Mouse (Mus musculus): ENCODE results near the gene Rtp4.

Gene Rtp4

DNA sequence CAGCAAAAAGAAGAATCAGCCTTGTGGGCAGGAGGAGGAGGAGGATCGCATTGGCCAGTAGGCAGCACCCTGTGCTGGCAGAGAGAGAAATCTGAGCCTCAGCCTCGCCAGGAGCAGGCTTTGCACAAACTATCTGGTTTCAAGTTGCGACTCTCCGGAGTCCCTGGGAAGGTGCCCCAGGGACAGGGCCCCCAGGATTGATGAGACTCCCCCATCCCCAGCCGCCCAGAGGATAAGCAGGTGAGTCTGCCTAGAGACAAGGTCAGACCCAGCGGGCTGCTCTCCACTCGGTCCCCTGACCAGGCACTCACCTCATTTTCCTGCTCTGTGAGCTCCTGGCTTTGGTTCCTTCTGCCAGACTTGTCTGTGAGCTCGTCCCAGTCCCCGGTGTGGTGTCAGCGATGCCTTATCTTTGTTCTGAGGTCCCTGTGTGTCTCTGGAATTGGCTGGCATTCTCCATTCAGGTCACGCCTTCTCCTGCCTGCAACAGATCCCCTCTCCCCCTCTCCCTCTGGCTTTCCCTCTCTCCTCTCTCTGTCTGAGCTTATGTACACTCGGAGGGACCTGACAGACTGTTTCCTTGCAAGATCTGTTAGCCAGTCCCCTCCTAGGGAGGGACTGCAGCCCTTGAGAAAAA lies at the start of gene Rtp4, which contains the start of gene Masp1:
Rtp4 (plus strand) TSS at position 57 of the 637 bp plus-strand sequence.
Masp1 (minus strand) TSS at position 581 of the 637 bp plus-strand sequence.
- DNase-seq (ENCODE audit: low read depth) = no peak

DNA sequence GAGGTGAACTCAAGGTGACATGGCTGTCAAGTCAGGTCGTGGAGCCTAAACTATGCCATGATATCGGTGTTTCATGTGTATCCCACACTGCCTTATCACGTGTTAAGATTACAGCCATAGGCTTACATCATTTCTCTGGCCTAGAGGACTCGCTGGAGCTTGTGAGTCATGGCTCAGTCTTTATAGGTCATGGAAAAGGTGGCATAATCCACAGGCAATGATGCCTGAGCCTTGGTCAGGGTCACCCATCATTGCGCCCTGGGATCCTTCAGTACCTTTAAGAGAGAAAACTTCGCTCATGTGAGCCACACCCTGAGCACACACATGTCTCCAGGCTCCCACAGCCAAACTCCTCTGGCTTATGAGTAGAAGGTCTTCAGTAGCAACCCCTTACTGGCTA lies 48.5 kb upstream of the Rtp4 start:
- DNase-seq (ENCODE audit: low read depth) = no peak

DNA sequence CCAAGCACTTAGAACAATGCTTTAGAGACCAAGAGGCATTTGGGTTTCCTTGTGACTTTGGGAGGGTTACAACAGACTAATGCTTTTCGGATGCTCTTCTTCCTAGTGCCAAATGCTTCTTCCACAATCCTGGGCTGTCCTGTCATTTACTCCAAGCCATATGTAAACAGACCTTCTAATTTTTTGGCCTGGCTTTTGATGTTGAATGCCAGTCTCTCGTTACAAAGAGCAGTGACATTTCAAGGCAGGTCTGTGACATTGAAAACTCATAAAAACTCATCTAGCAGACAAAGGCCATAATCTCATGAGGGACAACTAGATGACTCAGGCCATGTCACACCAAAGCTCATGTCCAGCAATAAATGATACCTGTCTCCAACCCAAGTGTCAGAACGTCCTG lies 48.0 kb upstream of the Rtp4 start:
- DNase-seq (ENCODE audit: low read depth) = no peak

DNA sequence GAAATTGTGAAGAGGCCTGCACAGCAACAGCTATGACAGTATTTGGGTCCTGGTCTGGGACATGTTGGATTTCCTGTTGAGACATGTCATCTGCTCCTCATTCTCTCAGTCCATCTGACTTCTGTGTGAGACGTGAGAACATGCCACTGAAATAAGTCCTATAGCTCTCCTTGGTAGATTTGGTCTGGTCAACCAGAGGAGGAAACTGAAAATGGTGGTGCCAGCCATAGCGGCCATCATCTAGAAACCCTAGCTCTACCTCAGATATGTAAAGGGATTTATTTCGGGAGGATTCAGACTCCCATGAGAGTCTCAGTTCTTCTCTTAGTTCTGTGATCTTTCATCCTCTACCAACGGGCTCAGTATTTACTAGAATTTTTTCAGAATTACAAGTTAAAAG lies 44.4 kb upstream of the Rtp4 start:
- DNase-seq (ENCODE audit: low read depth) = no peak

DNA sequence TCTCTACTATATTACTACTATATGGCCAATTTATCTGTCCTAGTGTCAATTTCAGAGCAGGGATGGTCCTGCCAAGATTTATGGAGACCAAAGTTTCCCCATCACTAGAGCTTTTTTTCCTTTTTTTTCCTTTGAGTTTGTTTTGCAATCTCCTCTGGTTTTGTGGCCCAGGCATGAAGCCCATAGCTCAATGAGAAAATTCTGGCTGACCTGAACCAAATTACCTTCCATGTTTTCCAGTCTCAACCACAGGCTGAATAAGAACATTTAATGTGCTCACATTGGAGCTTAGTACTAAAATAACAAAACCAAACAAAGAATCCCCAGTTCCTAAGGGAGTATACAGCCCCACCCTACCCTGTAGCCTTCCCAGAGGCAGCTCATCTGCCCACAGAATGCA lies 43.5 kb upstream of the Rtp4 start:
- no peak for DNase-seq (ENCODE audit: low read depth)

DNA sequence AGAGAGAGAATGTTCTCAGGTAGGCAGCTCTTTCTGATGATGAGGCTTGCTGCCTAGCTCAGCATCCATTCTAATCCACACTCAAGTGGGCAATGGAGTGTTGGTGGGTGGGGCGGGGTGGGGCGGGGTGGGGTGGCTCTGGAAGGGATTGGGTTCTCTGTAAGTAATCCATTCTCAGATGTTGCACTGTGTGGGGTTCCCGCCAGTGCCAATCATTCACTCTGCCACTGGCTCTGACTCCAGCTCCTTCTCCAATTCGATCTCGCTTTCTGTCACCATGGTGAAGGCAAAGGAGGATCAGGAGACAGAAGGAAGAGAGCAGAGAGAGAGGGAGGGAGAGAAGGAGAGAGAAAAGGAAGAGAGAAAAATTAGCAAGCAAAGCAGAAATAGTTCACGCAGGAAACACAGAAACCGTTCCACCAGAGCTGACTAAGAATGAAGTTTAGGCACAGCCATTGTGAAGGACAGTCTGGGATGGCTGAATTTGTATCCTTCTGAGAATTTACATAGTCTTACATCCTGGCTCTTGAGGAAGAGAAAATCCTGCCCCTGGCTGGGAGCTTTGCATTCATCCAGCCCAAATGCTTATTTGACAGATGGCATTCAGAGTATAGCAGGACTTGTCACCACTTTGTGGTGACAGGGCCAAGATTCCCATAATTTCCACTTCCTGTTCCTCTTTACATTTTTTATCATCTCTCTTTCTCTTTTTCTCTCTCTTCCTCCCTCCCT lies 40.1 kb upstream of the Rtp4 start:
- no peak for DNase-seq (ENCODE audit: low read depth)

DNA sequence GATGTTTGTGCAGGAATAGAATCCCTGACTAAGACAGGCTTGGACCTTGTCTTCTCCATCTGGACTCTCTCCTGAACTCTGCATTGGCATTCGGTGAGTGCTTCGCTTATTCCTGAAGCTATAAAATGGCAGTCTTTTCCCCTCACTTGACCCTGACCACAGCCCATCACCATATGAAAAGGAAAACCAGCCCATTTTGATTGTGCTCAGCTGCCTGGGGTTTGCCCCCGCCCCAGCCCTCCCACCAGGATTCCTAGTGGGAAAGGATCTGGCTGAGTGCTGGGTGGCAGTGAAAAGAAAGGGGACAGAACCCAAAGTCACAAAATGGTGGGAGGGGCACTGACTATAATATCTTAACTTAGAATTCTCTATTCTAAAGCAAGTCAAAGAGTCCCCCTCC lies 37.9 kb upstream of the Rtp4 start:
- no peak for DNase-seq (ENCODE audit: low read depth)

DNA sequence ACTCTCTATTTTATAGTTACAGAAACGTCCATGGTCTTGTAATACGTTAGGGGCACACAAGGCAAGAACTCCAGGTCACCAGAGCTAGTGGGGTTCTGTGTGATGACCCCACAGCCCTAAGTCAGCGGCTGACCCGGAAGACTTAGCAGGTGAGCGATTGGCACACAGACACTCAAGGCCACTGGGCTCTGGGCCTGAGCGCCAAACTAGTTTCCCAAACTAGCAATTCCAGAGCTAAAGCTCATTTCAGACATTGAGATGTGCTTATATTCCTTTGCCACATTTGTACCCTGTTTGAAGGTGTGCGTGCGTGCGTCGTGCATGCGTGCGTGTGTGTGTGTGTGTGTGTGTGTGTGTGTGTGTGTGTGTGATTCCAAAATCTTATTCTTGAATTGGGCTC lies 37.2 kb upstream of the Rtp4 start:
- DNase-seq (ENCODE audit: low read depth) = no peak

DNA sequence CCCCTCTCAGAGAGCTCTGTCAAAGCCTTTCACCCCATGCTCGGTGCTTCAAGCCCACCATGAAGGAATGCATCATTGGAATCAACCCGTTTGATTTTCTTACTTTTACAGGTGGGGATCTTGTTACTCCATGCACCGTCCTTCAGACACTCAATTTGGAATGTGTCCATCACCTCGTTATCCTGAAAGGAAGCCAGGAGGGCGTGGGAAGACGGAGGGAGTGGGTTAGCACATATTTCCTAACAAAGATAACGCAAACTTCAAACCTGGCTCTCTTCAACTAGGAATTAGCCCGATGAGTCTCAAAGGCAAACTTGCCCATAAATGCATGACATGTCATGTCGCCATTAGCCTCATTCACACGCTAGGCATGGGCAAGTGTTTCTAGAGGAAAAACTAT lies 36.8 kb upstream of the Rtp4 start:
- DNase-seq (ENCODE audit: low read depth) = no peak

DNA sequence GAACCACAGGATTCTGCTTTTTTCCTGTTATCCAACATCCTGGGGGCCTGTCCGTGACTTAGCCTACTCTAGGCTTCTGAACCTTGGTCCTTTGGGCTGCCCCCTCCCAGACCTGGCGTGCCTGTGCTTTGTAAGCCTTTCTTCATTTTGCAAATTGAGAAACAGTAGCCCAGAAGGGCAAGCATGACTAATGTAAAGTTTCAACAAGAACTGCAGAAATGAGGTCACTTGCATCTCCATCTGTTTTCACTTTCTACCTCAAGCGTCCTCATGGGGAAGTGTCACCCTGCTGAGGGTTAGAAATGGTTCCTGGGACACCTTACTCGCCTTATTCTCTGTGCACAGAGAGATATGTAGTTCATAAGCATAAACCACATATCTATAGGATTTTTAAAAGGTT lies 27.3 kb upstream of the Rtp4 start:
- no peak for DNase-seq (ENCODE audit: low read depth)

DNA sequence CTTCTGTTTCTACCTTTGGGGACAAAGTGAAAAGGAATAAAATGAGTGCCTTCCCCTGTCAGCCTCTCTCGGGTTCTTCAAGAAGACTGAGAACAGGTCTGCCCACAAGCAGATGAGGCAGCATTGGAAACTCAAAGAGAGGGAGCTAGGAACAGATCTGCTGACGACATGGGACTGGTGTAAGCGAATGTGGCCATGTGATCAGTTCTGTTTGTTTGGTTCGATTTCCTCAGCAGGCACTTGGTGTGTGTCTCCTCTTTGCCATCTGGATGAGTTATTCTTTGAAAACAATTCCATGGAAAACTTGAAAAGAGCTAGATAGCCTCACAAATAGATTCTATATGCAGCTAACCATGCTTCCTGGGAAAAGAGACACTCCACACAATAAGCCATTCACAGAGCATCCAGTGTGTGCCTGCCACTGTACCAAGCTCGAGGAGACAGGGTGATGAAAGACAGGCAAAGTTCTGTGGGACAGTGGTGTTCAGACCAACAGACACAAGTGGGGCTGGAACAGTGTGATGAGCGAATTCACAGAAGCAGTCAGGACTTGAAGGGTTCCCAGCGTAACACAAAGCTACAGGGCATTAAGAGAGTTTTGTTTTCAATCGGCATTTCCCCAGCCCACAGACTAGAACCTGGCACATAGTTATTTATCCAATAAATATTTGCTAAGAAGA lies 23.7 kb upstream of the Rtp4 start:
- no peak for DNase-seq (ENCODE audit: low read depth)

DNA sequence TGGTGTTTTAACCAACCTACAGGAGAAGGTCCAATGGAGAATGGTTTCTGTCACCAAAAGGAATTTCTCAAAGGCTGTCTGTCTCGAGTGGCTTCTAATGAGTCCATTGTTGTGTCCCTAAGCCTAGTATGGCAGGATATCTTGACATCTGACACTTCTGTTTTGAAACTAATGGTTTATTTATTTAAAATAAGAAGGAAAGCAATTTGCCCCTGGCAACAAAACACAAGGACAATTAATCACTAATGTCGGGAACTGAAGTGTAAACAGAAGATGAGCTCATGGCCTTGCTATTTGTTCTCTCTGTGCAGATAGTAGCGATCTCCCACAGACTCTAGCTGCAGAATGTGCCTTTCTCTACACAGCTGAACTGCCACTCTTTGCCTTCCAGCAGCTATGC lies 22.7 kb upstream of the Rtp4 start:
- no peak for DNase-seq (ENCODE audit: low read depth)

DNA sequence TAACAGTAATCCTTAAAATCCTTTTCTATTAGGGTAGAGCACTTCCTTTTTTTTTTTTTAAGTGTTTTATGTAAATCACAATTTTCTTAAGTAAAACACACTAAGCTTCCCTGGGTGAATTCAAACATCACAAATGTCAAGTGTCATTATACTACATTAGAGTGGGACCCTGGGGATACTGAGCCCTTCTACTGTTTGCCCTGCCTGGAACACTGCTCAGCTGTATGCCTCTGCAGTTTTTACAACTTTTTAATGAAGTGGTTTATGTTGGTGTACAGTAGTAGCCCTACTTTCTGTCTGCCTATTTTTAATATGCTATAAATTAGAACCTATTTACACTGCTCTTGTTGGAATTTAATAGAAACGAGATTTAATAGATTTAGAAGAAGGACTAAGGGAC lies 22.2 kb upstream of the Rtp4 start:
- no peak for DNase-seq (ENCODE audit: low read depth)

DNA sequence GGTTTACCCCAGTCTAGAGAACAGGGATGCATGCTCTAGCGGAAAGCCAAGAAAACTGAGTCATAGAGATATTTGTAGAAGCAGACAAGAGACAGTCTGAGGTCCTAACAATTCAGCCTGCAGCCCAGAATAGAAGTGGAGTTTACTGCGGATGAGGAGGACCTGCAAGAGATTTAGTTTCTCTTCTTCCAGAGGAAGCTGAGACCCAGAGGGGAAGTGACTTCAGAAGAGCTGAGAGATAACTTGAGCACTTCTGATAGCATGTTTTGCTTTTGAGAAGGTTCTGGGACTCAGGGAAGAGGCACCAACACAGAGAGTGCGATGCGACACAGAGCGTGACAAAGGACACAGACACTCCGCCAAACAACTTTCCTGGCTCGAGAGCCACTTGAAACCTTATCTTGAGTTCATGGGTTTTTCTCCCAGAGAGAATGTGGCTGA lies 21.4 kb upstream of the Rtp4 start:
- no peak for DNase-seq (ENCODE audit: low read depth)

DNA sequence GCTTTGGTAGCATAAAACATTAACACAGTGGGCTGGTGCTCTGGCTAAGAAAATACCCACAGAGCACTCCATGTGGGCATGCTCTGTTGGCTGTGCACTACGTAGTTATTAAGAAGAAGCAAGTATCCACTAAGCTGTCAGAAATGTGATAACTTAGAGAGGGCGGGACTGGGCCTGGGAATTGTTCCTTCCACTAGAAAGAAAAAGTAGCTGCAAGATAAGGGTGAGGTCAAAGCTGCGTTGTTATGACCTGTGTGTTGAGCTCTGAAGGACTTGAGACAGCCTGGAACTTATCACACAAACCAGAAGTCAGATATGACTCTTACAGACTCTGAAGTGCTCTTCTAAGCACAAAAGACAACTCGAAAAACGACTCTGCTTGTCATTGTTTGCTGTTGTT lies 19.5 kb upstream of the Rtp4 start:
- DNase-seq (ENCODE audit: low read depth) = no peak

DNA sequence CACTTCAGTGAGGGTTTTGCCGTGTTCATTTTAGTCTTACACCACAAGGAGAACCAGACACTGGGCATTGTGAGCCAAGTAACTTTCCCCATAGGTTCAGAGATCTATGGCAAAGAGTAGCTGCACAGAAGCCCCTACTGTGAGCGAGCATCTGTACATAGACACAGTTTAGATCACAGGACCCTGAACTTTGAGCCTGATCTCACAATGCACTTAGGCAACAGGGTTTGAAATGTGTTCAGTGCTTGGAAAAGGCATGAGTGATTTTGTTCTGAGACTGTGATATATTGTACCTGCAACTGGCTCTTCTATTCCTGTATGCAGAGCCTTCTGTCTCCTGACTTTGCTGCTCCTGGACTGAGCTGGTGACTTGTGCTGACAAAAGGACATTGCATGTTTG lies 18.8 kb upstream of the Rtp4 start:
- no peak for DNase-seq (ENCODE audit: low read depth)

DNA sequence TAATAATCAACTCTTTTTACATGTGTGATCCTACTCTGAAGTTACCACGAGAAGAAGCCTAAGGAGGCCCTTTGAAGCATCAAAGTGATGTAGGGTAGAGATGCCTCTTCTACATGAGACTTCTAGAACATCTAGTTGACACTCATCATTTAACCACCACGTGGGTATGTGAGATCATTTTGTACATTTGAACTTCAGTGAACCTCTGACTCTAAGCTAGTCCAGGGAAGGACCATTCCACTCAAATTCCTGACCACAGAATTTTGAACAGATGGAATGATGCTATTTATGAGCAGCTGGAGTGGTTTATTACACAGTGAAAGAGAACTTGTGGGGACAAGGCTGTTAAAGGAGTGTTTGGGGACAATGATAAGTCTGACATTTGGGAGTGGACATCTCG lies 17.6 kb upstream of the Rtp4 start:
- DNase-seq (ENCODE audit: low read depth) = no peak

DNA sequence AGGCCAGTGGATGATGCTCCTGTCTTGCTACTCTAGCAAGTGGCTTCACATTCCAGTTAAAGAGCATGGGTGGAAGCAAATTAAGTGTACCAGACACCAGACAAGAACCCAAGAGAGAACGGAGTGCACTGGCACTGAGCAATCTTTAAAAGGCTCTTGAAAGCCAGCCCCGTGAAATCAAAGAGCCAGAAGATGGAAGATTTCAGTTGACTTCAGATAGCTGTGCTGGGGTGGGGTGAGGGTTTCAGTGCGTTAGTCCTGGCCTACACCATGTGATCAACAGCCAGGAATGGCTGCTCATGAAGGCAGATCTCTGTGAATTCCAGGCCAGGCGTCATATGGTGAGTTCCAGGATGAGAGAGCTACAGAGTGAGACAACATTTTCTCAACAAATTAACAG lies 16.7 kb upstream of the Rtp4 start:
- no peak for DNase-seq (ENCODE audit: low read depth)

DNA sequence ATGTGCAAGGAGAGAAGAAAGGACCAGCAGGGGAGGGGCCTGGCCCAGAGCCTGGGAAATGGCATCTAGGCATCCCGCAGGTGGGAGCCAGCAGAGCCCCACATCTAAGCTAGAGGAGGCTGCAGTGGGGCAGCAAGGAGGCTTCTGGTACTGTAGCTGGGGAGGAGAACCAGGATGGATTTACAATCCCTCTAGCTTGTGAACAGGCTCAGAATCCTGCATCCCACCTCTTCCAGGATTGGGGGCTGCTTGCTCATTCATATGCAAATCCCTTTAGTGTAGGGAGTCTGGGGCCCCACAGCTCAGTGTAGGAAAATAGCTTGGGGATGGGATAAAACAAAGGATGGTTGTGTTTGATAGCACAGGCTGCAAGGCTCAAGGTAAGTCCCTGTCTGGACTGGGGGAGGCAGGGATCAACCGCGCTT lies 15.8 kb upstream of the Rtp4 start:
- no peak for DNase-seq (ENCODE audit: low read depth)

DNA sequence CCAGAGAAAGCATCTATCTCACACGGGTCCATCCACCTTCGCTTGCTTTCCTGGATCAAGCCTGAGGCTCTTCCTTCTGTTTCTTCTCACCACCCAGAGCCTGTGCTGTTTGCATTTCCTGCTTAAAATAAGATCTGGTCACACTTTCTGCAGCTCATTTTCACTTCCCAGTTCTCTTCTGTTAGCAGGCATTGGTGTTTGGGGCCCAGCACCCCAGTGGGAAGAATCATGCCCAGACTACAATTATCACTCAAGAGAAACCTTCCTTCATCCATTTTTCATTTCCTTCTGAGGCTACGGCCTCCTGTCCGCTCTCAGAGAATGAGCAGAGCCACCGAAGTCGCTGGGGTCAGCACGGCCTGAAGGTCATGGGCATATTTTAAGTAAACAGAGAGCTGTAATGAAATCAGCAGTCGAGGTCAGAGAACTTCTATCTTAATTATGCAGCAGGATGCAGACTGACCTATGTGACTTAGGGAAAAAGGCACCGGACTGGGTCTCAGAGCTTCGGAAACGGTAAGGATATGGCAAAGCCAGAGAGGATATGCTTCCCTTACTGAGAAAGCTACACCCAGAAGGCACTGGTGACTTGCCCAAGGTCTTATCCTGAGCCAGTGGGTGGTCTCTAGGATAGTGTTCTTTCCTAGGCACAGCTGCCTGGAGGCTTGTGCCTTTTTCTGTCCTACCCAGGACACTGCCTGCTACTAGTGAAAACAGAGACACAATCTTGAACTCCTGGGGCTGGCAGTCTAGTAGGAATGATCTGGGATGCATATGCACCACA lies 14.0 kb upstream of the Rtp4 start:
- no peak for DNase-seq (ENCODE audit: low read depth)

DNA sequence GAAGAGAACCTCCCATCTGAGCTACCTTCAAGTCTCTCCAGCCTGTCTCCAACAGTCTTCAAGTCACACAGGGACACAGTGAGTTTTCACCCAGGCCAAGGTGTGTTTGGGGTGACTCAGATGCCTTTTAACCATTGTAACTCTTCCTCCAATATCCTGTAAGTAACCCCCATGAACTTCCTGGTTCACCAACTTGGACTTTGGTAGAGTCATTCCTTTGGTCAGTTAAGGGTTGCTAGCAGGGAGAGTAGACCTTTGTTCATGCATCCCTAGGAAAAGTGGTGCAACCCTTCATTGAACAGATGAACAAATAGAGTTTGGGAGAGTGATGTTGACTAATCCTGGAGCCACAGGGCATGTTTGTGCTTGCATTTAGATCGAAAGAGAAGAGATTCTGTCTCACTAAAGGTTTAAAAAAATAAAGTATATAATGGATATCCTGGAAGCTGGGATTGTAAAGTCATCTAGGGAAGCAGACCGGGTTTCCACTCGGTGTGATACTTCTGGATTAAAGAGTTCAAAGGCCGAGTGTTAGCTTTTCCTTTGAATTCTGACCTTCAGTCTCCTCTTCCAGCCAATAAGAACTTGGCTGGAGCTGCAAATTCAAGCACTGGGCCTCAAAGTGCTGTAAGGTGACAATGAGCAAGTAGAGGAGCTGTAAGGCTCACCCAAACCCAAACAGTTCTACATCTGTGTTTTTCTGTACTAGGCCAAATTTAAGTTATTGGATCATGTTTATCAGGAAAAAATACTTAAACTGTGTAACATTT lies 8.7 kb upstream of the Rtp4 start:
- DNase-seq (ENCODE audit: low read depth) = no peak

DNA sequence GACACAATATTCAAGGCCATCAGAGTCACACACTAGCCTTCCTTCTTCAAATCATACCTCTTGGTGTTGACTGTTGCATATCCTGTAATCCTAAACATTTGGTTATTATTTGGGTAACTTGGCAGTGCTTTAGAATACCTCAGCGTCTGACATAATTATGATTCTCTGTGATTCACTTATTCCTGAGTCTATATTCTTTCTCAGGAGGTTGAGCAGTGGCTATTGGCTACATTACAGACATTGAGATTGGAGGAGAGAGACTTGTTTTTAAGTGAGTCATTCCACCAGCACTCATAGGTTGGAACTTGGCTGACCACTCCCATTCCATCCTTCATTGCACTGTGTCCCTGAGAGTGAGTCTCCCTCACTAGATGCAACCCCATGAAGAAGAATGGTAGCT lies 6.7 kb upstream of the Rtp4 start:
- DNase-seq (ENCODE audit: low read depth) = no peak

Measured in 416B (cell line).